Mouse (Mus musculus) kidney, embryonic 15.5 days (tissue): ENCODE data around the gene Entr1. TPM values are rescaled to one million over a fixed set of nuclear protein-coding genes. Genes with fewer than 3 reads are reported as not detected.

Source experiments
- ATAC-seq: fragments of 200-750 bp; cut with Nextera tagmentation; replicated peaks from 2 replicates; pipeline ENCODE4 v1.8.0; 2017; ENCODE audit warnings: moderate TSS enrichment; ENCODE audit not compliant: low FRiP score
- H3K27ac ChIP-seq: fragments of 300-500 bp; sonication (generic); 2 replicates; pipeline ENCODE4 v1.5.1; 2015; ENCODE audit warnings: mild to moderate bottlenecking, inconsistent platforms
- H3K27me3 ChIP-seq: fragments of 300-500 bp; sonication (generic); 2 replicates; pipeline ENCODE4 v1.6.1; 2015; ENCODE audit warnings: inconsistent platforms
- H3K36me3 ChIP-seq: fragments of 300-500 bp; sonication (generic); 2 replicates; pipeline ENCODE4 v1.6.1; 2015; ENCODE audit warnings: inconsistent platforms
- H3K4me1 ChIP-seq: fragments of 300-500 bp; sonication (generic); 2 replicates; pipeline ENCODE4 v1.6.1; 2015; ENCODE audit warnings: inconsistent platforms
- H3K4me2 ChIP-seq: fragments of 300-500 bp; sonication (generic); 2 replicates; pipeline ENCODE4 v1.6.1; 2015; ENCODE audit warnings: moderate library complexity, mild to moderate bottlenecking, inconsistent platforms
- H3K4me3 ChIP-seq: fragments of 300-500 bp; sonication (generic); replicated peaks from 2 replicates; pipeline ENCODE4 v1.5.1; 2015; ENCODE audit warnings: mild to moderate bottlenecking, inconsistent platforms
- H3K9ac ChIP-seq: fragments of 300-500 bp; sonication (generic); 2 replicates; pipeline ENCODE4 v1.6.1; 2015; ENCODE audit warnings: mild to moderate bottlenecking, inconsistent platforms
- H3K9me3 ChIP-seq: fragments of 300-500 bp; sonication (generic); replicated peaks from 2 replicates; pipeline ENCODE4 v1.6.1; 2016; ENCODE audit warnings: inconsistent platforms
- WGBS: fragments of 180-500 bp; shearing (Covaris S2); methylation state at CpG from one replicate; pipeline ENCODE4 v1.1.7; 2015; ENCODE audit warnings: mixed read lengths; 5-methylcytosine and 5-hydroxymethylcytosine counted together
- polyA plus RNA-seq: library from polyadenylated mRNA; unstranded; fragments of >200 nt; fragmentation: Nextera tagmentation; extraction: Ambion mirVana; gene quantifications from 2 replicates; pipeline ENCODE4 v1.2.1, GENCODE M21; 2015

The Entr1 gene
- polyA plus RNA-seq = 110 and 115 TPM in 2 replicates

GRCm38 (mm10) chr2:26389154-26389690, at the start of gene Entr1, which contains the start of gene Pmpca:
TSS of gene Entr1 (minus strand) at chr2:26389316.
TSS of gene Pmpca (plus strand) at chr2:26389339.
- Histone ChIP-seq H3K36me3 (peaks cover 75% of the 10 kb centered on the region), H3K9me3 (no peaks in the 10 kb centered on the region), H3K4me3 (peak within 1 kb of the TSS; percentile 97), H3K4me1 (peaks cover 21% of the 10 kb centered on the region), H3K27ac (peak within 1 kb of the TSS; percentile 72), H3K27me3 (no peaks in the 10 kb centered on the region), H3K9ac (peak within 1 kb of the TSS; percentile 95), H3K4me2 (peak within 1 kb of the TSS; percentile 72)
- WGBS = under 1% methylated on average over 60 of the region's 60 CpGs
- peak; percentile 89 for ATAC-seq

GRCm38 (mm10) chr2:26438373-26438772, 49.3 kb upstream of the Entr1 start:
- H3K9ac ChIP-seq = no peak overlapping the region
- H3K4me2 ChIP-seq = no peak overlapping the region
- no peaks in the 10 kb centered on the region for H3K9me3 ChIP-seq
- 95% methylated on average over 7 of the region's 7 CpGs for WGBS
- H3K27me3 ChIP-seq = no peaks in the 10 kb centered on the region
- H3K4me1 ChIP-seq = peaks cover 10% of the 10 kb centered on the region
- no peak overlapping the region for H3K4me3 ChIP-seq
- H3K27ac ChIP-seq = no peak overlapping the region
- ATAC-seq = no peak
- peaks cover 86% of the 10 kb centered on the region for H3K36me3 ChIP-seq

- H3K27ac ChIP-seq = no peak overlapping the region
- H3K4me3 ChIP-seq = no peak overlapping the region
- no peaks in the 10 kb centered on the region for H3K9me3 ChIP-seq
- ATAC-seq = no peak
- H3K4me1 ChIP-seq = 0 out of 2 replicates have a peak, but pooled peaks cover 4% of the 10 kb centered on the region
- WGBS = 68% methylated on average over 4 of the region's 4 CpGs
- H3K27me3 ChIP-seq = no peaks in the 10 kb centered on the region
- no peak overlapping the region for H3K9ac ChIP-seq
- H3K4me2 ChIP-seq = no peak overlapping the region
- peaks cover 97% of the 10 kb centered on the region for H3K36me3 ChIP-seq
These were observed 48.1 kb upstream of the Entr1 start for GRCm38 (mm10) chr2:26437221-26437620.

GRCm38 (mm10) chr2:26434791-26435572, 45.9 kb upstream of the Entr1 start:
- 0 out of 2 replicates have a peak, but pooled peaks cover 4% of the 10 kb centered on the region for H3K4me1 ChIP-seq
- peaks cover 96% of the 10 kb centered on the region for H3K36me3 ChIP-seq
- H3K9ac ChIP-seq = no peak overlapping the region
- no peak overlapping the region for H3K4me3 ChIP-seq
- no peak for ATAC-seq
- 92% methylated on average over 7 of the region's 7 CpGs for WGBS
- H3K27me3 ChIP-seq = no peaks in the 10 kb centered on the region
- no peaks in the 10 kb centered on the region for H3K9me3 ChIP-seq
- no peak overlapping the region for H3K4me2 ChIP-seq
- no peak overlapping the region for H3K27ac ChIP-seq

- Histone ChIP-seq H3K27me3 (no peaks in the 10 kb centered on the region), H3K9ac (no peak overlapping the region), H3K36me3 (peaks cover 97% of the 10 kb centered on the region), H3K27ac (no peak overlapping the region), H3K9me3 (no peaks in the 10 kb centered on the region), H3K4me3 (no peak overlapping the region), H3K4me1 (no peaks in the 10 kb centered on the region), H3K4me2 (no peak overlapping the region)
- no peak for ATAC-seq
- WGBS = 94% methylated on average over 5 of the region's 5 CpGs
These were observed 40.7 kb upstream of the Entr1 start for GRCm38 (mm10) chr2:26429851-26430250.

GRCm38 (mm10) chr2:26424541-26424940, 35.4 kb upstream of the Entr1 start:
- no peaks in the 10 kb centered on the region for H3K9me3 ChIP-seq
- WGBS = 93% methylated on average over 2 of the region's 2 CpGs
- no peak overlapping the region for H3K27ac ChIP-seq
- no peak overlapping the region for H3K4me2 ChIP-seq
- H3K9ac ChIP-seq = no peak overlapping the region
- no peak for ATAC-seq
- no peak overlapping the region for H3K4me3 ChIP-seq
- no peaks in the 10 kb centered on the region for H3K27me3 ChIP-seq
- H3K4me1 ChIP-seq = no peaks in the 10 kb centered on the region
- H3K36me3 ChIP-seq = peaks cover 97% of the 10 kb centered on the region

- no peaks in the 10 kb centered on the region for H3K4me1 ChIP-seq
- no peak overlapping the region for H3K4me3 ChIP-seq
- no peak for ATAC-seq
- H3K9me3 ChIP-seq = no peaks in the 10 kb centered on the region
- H3K4me2 ChIP-seq = no peak overlapping the region
- H3K9ac ChIP-seq = no peak overlapping the region
- WGBS = 88% methylated on average over 1 of the region's 1 CpGs
- peaks cover 97% of the 10 kb centered on the region for H3K36me3 ChIP-seq
- no peaks in the 10 kb centered on the region for H3K27me3 ChIP-seq
- no peak overlapping the region for H3K27ac ChIP-seq
These were observed 34.0 kb upstream of the Entr1 start for GRCm38 (mm10) chr2:26423086-26423485.

GRCm38 (mm10) chr2:26421969-26422368, 32.9 kb upstream of the Entr1 start:
- whole genome bisulfite sequencing = 91% methylated on average over 2 of the region's 2 CpGs
- Histone ChIP-seq H3K4me3 (no peak overlapping the region), H3K27me3 (no peaks in the 10 kb centered on the region), H3K27ac (no peak overlapping the region), H3K9me3 (no peaks in the 10 kb centered on the region), H3K36me3 (peaks cover 99% of the 10 kb centered on the region), H3K9ac (no peak overlapping the region), H3K4me1 (no peaks in the 10 kb centered on the region), H3K4me2 (no peak overlapping the region)
- no peak for ATAC-seq

GRCm38 (mm10) chr2:26418120-26418519, 29.0 kb upstream of the Entr1 start:
- ATAC-seq = no peak
- H3K9me3 ChIP-seq = no peaks in the 10 kb centered on the region
- H3K9ac ChIP-seq = no peak overlapping the region
- peaks cover 99% of the 10 kb centered on the region for H3K36me3 ChIP-seq
- no peak overlapping the region for H3K27ac ChIP-seq
- no peak overlapping the region for H3K4me2 ChIP-seq
- no peak overlapping the region for H3K4me3 ChIP-seq
- 84% methylated on average over 1 of the region's 1 CpGs for WGBS
- H3K27me3 ChIP-seq = no peaks in the 10 kb centered on the region
- H3K4me1 ChIP-seq = no peaks in the 10 kb centered on the region

- Histone ChIP-seq H3K27ac (no peak overlapping the region), H3K27me3 (no peaks in the 10 kb centered on the region), H3K36me3 (peaks cover 99% of the 10 kb centered on the region), H3K9me3 (no peaks in the 10 kb centered on the region), H3K9ac (no peak overlapping the region), H3K4me2 (no peak overlapping the region), H3K4me3 (no peak overlapping the region), H3K4me1 (no peaks in the 10 kb centered on the region)
- ATAC-seq = no peak
These were observed 27.9 kb upstream of the Entr1 start for GRCm38 (mm10) chr2:26417066-26417465.

- WGBS = 66% methylated on average over 4 of the region's 5 CpGs
- Histone ChIP-seq H3K36me3 (peaks cover 72% of the 10 kb centered on the region), H3K4me3 (no peak overlapping the region), H3K27ac (no peak overlapping the region), H3K4me1 (peaks cover 30% of the 10 kb centered on the region), H3K9me3 (no peaks in the 10 kb centered on the region), H3K27me3 (no peaks in the 10 kb centered on the region), H3K9ac (no peak overlapping the region), H3K4me2 (no peak overlapping the region)
- no peak for ATAC-seq
These were observed 21.9 kb upstream of the Entr1 start for GRCm38 (mm10) chr2:26410931-26411411.

GRCm38 (mm10) chr2:26410091-26410490, 21.0 kb upstream of the Entr1 start:
- peaks cover 37% of the 10 kb centered on the region for H3K4me1 ChIP-seq
- H3K4me2 ChIP-seq = no peak overlapping the region
- no peaks in the 10 kb centered on the region for H3K27me3 ChIP-seq
- H3K36me3 ChIP-seq = peaks cover 70% of the 10 kb centered on the region
- WGBS = 77% methylated on average over 5 of the region's 5 CpGs
- H3K9me3 ChIP-seq = no peaks in the 10 kb centered on the region
- no peak overlapping the region for H3K9ac ChIP-seq
- H3K4me3 ChIP-seq = no peak overlapping the region
- no peak overlapping the region for H3K27ac ChIP-seq
- no peak for ATAC-seq
